Mouse (Mus musculus): Measurements from ENCODE around the gene Foxp3.

DNA sequence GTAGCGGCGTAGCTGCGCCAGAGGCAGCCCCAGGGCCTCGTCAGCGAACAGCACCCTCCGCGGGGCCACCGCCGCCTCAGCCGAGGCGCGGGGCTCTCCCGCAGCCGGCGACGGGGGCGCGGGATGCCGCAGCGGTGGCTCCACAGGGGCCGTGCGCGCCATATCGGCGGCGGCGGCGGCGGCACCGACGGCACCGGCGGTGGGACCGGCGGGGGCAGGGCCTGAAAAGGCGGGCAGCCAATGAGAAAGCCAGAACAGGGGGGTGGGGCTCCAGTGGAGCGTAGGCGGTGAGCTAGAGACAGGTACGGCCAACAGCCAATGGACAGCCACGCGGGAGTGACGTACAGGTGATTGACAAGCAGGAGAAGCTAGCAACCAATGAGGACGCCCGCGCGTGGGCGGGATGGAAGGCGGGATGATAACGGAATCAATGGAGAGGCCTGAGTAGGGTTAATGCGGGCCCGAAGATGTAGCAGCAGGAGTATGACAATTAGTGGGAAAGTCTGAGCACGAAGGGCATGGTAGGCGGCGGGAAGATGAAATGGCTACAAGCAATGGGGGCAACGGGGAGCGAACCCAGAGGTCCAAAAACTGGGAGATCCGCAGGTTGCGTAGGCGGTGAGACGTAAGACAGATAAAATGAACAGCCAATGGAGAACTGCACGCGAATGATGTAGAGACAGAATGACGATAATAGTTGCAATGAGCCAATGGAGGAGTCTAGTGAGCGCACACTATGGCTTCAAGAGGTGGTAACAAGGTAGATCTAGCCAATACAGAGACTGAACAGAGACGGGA, 842 bp downstream of the Foxp3 start, which contains the start of gene Ppp1r3f:
- peak; percentile 67 for TF ChIP-seq POLR2A (IDR thresholded peaks at IDR 0.05; ENCODE audit: insufficient read length, low read depth)
- TF ChIP-seq SRF (IDR thresholded peaks at IDR 0.05; ENCODE audit: control insufficient read depth, insufficient read length, low read depth): no peak
- no peak for TF ChIP-seq TCF12 (IDR thresholded peaks at IDR 0.05; ENCODE audit: insufficient read depth, poor library complexity, severe bottlenecking)
- peak; percentile 48 for TF ChIP-seq POLR2AphosphoS2 (IDR thresholded peaks at IDR 0.05; ENCODE audit: insufficient read length, low read depth)
- TF ChIP-seq CEBPB (IDR thresholded peaks at IDR 0.05; ENCODE audit: insufficient read depth, poor library complexity, severe bottlenecking): no peak
- no peak for TF ChIP-seq E2F4 (IDR thresholded peaks at IDR 0.05; ENCODE audit: insufficient read depth)
